Mouse (Mus musculus): ENCODE data around the gene Gm49320.

Gene Gm49320

GRCm38 (mm10) chr8:4238434-4239192, at the start of gene Gm49320, which contains the start of gene Map2k7:
TSS of gene Gm49320 (plus strand) at chr8:4238865.
TSS of gene Map2k7 (plus strand) at chr8:4238740.
- DNase-seq (ENCODE audit: low read depth, low spot score) = peak; percentile 97

GRCm38 (mm10) chr8:4189031-4189722, 49.5 kb upstream of the Gm49320 start:
- DNase-seq (ENCODE audit: low read depth, low spot score) = no peak

GRCm38 (mm10) chr8:4192305-4192704, 46.4 kb upstream of the Gm49320 start:
- no peak for DNase-seq (ENCODE audit: low read depth, low spot score)

GRCm38 (mm10) chr8:4192807-4193587, 45.7 kb upstream of the Gm49320 start:
- DNase-seq (ENCODE audit: low read depth, low spot score) = no peak

GRCm38 (mm10) chr8:4193588-4193894, 45.1 kb upstream of the Gm49320 start:
- DNase-seq (ENCODE audit: low read depth, low spot score) = no peak

GRCm38 (mm10) chr8:4201321-4201720, 37.3 kb upstream of the Gm49320 start:
- DNase-seq (ENCODE audit: low read depth, low spot score) = no peak

- no peak for DNase-seq (ENCODE audit: low read depth, low spot score)
Observed at GRCm38 (mm10) chr8:4205246-4206123, 33.2 kb upstream of the Gm49320 start.

- DNase-seq (ENCODE audit: low read depth, low spot score) = no peak
Observed at GRCm38 (mm10) chr8:4206182-4207015, 32.3 kb upstream of the Gm49320 start.

GRCm38 (mm10) chr8:4207016-4207350, 31.7 kb upstream of the Gm49320 start:
- DNase-seq (ENCODE audit: low read depth, low spot score) = no peak

GRCm38 (mm10) chr8:4211097-4211496, 27.6 kb upstream of the Gm49320 start:
- DNase-seq (ENCODE audit: low read depth, low spot score) = no peak

- no peak for DNase-seq (ENCODE audit: low read depth, low spot score)
Observed at GRCm38 (mm10) chr8:4212809-4213209, 25.9 kb upstream of the Gm49320 start.

- no peak for DNase-seq (ENCODE audit: low read depth, low spot score)
Observed at GRCm38 (mm10) chr8:4213210-4214005, 25.3 kb upstream of the Gm49320 start.

GRCm38 (mm10) chr8:4214006-4214980, 24.4 kb upstream of the Gm49320 start:
- DNase-seq (ENCODE audit: low read depth, low spot score) = no peak

- DNase-seq (ENCODE audit: low read depth, low spot score) = no peak
Observed at GRCm38 (mm10) chr8:4216296-4216695, 22.4 kb upstream of the Gm49320 start.

- DNase-seq (ENCODE audit: low read depth, low spot score) = peak; percentile 79
Observed at GRCm38 (mm10) chr8:4216791-4217621, 21.7 kb upstream of the Gm49320 start, which contains the start of gene Prr36. TSS of gene Prr36 (minus strand) at chr8:4217459.

GRCm38 (mm10) chr8:4219617-4220016, 19.0 kb upstream of the Gm49320 start:
- no peak for DNase-seq (ENCODE audit: low read depth, low spot score)

- no peak for DNase-seq (ENCODE audit: low read depth, low spot score)
Observed at GRCm38 (mm10) chr8:4222059-4222458, 16.6 kb upstream of the Gm49320 start.

- no peak for DNase-seq (ENCODE audit: low read depth, low spot score)
Observed at GRCm38 (mm10) chr8:4226323-4226722, 12.3 kb upstream of the Gm49320 start.
